Mouse (Mus musculus) midbrain, embryonic 10.5 days (tissue): Measurements from ENCODE around the gene Gpatch11. TPM values are rescaled to one million over a fixed set of nuclear protein-coding genes. Genes with fewer than 3 reads are reported as not detected.

ENCODE experiments used
- polyA plus RNA-seq: library from polyadenylated mRNA; unstranded; fragments of >200 nt; fragmentation: Nextera tagmentation; extraction: Ambion mirVana; gene quantifications from 2 replicates; pipeline ENCODE4 v1.2.1, GENCODE M21; 2016

The Gpatch11 gene
- polyA plus RNA-seq, 1 experiment from 2014 or later = 35.7 TPM

Other genes starting within 250 kb of the Gpatch11 start
- 5.4 and 6.1 TPM in 2 replicates for gene Strn, start 98.4 kb upstream of the Gpatch11 start, polyA plus RNA-seq
- gene Heatr5b, start 203 bp upstream of the Gpatch11 start, polyA plus RNA-seq = 12.5 and 17.3 TPM in 2 replicates
- gene Eif2ak2, start 47.0 kb downstream of the Gpatch11 start, polyA plus RNA-seq = 4.6 and 5.9 TPM in 2 replicates
- 0.10 TPM in 1 of 2 replicates, not detected in the other for gene Sult6b1, start 71.4 kb downstream of the Gpatch11 start, polyA plus RNA-seq
- 111 and 116 TPM in 2 replicates for gene Cebpzos, start 80.9 kb downstream of the Gpatch11 start, polyA plus RNA-seq
- gene Cebpz, start 101.5 kb downstream of the Gpatch11 start, polyA plus RNA-seq = 55.8 and 58.4 TPM in 2 replicates
- 51.3 and 55.7 TPM in 2 replicates for gene Ndufaf7, start 101.6 kb downstream of the Gpatch11 start, polyA plus RNA-seq
- gene Prkd3, start 185.2 kb downstream of the Gpatch11 start, polyA plus RNA-seq = 44.3 and 48.2 TPM in 2 replicates
- 5.8 and 8.0 TPM in 2 replicates for gene Qpct, start 216.3 kb downstream of the Gpatch11 start, polyA plus RNA-seq